Mouse (Mus musculus) 3T3-L1 (cell line): Measurements from ENCODE around the gene Myt1l.

Experiments
- DNase-seq: peaks from one replicate; pipeline ENCODE4 v3.0.0-alpha.2; 2015; ENCODE audit warnings: low read depth, low spot score

The Myt1l gene

DNA sequence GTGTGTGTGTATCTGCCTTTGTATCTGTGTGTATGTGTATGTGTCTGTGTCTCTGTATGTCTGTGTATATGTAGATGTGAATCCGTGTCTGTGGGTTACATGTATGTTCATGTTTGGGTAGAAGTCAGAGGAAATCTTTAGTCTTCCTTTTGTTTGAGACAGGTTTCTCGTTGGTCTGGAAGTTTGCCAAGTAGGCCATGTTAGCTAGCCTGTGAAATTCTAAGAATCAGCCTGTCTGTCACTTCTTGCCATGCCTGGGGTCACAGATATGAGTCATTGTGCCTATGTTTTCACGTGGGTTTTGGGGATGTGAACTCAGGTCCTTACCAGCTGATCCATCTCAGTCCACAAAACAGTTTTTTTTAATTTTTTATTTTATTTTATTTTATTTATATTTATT lies 128.9 kb downstream of the Myt1l start:
- DNase-seq: peak; percentile 2

DNA sequence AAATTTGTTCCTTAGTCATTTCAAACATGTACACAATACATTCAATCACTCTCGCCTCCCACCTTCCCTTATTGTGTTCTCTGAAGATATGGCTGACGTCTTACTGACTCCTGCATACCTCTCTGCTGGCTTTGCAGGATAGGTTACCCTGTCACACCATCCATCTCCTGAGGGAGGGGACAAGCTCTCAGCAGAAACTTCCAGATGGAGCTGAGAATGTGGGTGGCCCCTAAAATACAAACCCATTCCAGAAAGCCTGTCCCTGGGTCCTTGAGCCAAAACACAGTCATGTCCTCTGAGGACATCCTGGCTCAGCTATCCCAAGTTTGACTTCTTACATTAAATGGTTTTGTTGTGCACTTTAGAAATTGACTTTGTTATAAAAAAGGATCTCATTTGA lies 129.7 kb downstream of the Myt1l start:
- no peak for DNase-seq

DNA sequence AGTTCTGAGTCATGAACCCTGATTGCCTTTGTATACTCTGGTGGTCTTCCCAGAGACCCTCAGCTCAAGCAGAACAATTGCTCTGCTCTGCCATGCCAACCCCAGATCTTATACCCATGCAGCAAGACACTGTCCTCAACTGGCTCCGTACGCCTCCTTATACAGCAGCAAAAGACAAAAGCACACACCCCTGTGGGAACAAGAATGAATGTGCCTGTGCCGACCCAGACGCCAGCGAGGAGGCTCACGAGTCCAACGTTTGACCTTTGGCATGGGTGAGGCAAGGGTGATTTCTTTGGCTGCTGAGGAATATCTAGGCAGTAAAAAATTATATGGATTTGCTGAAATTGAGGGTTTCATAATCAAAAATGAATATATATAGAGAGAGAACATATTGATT lies 143.8 kb downstream of the Myt1l start:
- no peak for DNase-seq

DNA sequence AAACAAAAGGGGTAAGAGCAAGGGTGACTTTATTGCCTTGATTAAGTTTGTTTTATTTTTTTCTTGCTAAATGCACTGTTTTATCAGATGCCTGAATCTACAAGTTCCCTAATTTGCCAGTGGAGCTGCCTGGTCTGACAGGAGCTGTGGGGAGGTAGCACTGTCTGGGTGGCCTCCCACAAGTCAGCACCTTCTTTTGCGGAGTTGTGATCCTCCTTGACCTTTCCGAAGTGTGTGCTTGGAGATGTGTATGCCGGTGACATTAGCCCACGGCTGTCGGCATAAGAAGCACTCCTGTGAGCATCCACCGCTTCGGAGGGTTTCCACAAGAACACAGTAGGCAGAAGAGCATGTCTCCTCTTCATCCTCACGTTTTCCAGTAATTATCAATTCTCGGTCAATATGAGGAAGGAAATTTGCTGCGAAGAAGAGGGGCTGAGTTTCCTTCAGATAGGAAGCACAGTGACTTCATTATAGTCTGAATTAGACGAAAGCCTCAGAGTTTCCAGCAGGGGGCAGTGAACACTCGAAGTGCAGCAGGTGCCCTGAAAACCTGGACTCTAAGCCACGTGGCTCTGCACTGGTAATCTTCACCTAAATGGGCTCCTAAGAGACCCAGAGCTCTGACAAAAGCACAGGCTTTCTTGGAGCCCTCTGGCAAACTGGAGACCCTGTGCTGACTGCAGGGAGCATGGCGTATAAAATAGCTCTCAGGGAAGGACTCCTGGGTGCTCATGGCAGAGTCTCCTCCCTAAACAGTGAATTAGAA lies 147.6 kb downstream of the Myt1l start:
- DNase-seq: peak; percentile 51

DNA sequence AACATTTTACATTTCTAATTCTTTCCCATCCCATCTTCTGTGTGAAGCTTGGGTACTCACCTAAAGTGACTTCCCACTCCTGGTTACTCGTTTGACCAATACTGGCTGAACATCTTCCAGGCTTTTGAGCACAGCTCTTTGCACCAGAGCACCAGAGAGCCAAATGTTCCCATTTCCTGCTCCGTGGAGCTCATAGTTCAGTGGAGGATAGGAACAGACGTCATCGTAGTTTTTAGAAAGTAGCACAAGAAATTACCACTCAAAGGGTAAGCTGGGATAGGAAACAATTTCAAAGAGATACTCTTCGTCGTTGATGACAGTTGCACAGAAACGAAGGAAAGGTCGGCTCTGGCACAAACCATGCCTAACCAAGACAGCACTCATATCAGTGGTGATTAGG lies 154.2 kb downstream of the Myt1l start:
- no peak for DNase-seq

DNA sequence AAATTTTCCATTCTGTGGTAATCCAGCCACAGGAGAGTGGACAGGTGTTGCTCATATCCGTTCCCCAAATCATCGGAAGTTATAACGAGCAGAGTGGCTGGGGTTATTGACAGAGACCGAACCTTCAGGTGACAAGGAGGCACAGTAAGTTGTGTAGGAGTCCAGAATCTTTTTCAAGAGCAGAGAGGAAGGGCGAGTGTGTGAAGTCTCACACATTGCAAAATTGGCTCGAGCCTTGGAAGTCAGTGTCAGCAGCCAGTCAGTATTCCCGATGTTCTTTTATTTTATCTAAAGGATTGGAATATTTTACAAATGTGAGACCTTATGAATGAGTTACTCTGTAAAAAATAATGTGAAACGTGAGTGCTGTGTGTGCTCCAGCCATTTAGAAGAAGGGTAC lies 154.8 kb downstream of the Myt1l start:
- no peak for DNase-seq

DNA sequence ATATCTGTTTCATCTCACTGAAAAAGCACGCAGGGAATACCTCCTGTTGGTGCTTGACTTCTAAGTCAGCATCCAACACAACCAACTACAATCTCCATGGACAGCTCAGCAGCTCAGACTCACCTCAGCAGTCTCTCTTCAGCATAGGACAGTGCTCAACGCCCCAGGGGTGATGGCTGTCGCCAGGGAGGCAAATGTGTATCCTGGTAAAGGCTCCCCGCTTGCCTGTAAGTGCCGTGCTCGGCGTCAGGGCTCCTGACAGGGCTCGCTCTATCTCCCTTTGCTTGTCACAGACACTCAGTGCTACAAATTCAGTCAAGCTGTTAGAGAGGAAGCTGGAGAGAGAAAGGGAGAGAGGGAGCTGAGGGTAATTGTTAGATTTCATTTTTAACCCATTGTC lies 158.1 kb downstream of the Myt1l start:
- no peak for DNase-seq

DNA sequence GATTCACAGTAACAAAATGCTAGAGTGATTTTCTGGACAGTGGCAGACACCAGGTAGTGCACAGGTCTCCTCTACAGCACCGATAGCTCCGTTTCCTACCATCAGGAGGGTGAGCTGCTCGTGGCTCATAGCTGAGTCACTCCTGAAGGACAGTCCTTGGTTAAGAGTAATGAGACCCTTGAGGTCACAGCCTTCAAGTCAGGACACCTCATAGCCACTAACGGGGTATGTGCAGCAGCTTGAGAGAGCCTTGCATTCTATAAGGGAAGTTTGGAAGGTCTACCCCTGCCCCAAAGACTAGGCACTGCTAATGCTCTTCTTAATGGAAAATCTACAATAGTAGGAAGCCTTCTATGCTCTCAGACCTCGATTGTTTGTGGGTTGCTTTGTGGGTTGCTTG lies 163.4 kb downstream of the Myt1l start:
- DNase-seq: no peak

DNA sequence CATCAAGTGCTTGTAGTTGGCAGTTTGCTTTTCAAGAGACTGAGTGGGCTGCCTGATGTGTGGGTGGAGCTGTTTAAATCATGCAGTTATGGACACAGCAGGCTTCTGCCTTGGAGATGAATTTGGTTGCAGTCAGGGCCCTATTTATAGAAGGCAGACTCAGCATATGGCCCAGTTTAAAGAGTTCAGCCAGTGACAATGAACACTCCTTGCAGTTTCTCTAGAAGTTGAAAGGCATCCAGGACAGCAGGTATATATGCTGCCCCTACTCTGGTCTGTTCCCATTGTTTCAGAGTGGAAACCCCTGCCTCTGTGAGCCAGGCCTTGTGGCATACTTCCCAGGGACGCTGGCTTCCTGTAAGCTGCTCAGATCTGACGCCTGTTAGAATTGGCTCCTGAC lies 167.0 kb downstream of the Myt1l start:
- no peak for DNase-seq

DNA sequence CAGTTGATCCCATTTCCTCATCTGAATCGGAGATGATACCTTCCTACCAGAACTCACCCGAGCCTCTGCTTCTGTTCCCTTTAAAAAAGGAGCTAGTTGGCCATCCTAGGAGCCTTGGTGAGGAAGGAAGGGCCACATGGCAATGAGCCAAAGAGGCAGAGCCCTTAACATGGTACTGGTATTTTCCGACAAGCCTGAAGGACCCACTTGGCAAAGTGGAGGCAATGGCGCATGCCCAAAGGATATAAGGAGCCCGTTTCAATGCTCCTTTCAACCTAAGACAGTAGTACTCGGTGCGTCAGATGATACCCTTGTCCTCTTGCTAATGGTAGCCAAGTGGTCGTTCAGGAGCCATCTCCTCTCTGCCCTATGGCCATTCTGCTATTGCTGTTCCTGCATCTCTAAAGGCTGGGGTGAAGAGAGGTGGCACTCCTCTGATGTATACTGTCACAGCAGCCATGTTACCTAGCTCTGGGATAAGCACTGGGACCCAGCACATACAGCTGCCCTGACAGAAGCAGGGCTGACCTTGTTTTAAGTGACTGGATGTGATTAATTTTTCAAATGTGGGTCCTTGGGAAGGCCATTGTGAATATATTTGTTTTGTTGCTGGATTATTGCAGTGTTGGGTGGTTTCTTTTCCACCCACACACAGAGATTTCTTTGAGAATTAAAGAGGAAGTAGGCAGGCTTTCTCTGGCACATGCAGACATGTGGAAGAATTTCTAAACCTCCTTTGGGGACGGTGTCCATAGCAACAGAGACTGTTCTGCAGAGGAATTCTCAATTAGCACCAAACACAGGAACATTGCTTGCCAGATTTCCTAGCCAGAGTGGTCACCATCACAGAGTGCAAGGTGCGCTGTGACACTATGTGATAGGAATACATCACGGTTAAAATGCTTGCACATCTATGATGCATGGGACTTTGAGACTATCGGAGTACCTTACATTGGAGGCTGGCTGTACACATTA lies 169.6 kb downstream of the Myt1l start:
- DNase-seq: no peak

DNA sequence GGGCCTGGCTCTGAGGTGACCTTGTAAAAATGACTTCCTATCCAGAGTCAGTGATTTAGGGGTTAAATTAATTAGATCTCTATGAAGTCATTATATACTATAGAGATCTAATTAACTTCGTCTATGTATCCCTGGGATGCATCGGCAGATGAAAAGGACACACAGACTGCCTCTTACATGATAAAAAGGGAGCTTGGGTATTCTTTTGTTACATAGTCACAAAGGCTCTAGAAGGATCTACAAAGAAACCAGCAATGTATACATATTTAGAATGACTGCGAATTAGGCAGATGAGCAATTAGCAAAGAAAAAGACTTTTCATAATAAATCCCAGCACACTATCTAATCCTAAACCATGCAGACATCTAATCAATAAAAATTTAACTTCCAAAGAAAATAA lies 170.4 kb downstream of the Myt1l start:
- DNase-seq: no peak

DNA sequence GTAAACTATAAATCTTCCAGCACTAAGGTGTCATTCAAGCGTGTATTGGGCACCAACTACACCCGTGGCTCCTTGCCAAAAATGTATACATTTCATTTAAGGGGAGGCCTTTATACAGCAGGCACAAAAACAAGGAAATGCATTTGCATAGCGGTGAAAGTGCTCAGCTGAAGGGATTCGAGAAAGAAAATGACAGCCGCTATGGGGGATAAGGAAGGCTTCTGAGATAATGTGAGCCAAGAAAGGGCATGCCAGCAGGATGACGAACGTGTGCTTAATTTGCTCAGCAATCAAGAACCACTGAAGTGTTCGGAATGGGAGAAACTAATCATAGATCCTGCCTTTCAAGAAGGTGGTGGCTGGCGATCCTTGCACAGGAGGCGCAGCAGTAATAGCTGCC lies 170.8 kb downstream of the Myt1l start:
- DNase-seq: no peak

DNA sequence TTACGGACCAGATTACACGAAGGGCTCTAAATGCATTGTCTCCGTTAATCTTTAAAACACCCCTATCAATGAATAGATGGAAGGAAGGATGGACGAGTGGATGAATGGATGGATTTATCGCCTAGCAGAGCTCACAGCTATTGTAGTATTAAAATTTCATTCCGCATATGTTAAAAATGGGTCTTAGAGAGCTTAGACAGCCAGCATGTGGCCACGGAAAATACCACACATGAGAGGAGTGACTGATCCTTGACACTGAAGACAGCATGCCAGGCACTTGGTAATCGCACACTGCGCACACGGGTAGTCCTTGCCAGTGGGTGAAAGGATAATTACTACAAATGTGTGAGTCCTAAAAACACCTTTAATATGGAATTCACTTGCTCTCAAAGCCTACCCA lies 171.2 kb downstream of the Myt1l start:
- no peak for DNase-seq

DNA sequence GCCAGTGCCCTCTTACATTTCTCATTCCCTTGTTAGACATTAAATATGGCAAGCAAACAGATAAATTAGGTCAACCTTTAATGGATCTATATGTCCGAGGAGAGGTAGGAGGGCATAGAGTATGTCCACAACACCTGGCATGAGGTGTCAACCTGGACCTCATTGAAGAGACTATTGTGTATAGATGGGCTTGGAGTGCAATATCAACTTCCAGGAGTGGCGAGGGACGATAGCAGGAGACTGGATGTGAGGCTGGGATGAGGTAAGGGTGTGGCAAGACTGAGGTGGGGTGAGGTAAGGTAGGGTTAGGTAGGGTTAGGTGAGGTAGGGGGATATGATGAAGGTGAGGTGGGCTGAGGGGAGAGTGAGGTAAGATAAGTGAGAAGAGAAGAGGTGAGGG lies 171.8 kb downstream of the Myt1l start:
- no peak for DNase-seq

DNA sequence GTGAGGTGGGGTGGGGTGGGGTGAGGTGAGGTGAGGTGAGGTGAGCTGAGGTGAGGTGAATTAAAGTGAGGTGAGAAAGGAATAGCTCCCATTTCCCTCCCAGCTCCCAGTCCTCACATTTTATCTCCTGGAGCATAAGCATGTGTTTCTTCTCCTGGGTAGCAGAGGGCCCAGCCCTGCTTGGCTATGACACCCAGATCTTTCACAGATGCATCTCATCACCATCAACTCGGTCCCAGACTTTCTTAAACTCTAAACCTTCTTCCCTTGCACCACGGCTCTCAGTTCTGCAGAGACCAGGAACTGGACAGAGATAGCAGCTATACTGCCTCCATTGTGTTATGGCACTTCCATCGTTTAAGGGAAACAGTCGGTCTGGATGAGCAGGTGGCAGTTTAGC lies 172.9 kb downstream of the Myt1l start:
- DNase-seq: no peak

DNA sequence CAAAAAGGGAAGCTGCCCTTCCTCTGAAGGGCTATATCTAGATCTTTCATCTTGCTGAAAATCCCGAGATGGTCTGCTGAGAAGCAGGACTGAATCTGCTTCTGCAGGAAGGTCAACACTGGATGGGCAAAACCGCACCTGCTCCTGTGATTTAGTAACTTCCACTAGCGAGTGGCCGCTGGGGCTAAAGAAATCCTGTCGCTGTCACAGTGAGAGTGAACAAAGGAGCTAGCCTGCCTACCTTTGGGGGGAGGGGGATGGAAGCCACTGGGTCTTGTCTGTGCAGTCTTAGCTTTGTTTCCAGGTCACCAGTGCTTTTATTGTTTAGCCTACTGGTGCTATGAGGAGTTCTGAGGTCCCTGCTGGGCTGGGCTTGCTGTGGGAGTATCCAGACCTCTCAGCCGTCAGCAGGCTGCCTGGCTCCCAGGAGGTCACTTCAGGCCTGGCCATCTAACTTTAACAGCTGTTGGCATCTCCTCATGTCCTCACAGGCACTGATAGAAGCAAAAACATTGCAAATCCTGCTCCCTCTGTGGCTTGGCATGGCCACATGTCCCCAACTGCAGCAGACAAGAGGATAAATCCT lies 173.6 kb downstream of the Myt1l start:
- no peak for DNase-seq

DNA sequence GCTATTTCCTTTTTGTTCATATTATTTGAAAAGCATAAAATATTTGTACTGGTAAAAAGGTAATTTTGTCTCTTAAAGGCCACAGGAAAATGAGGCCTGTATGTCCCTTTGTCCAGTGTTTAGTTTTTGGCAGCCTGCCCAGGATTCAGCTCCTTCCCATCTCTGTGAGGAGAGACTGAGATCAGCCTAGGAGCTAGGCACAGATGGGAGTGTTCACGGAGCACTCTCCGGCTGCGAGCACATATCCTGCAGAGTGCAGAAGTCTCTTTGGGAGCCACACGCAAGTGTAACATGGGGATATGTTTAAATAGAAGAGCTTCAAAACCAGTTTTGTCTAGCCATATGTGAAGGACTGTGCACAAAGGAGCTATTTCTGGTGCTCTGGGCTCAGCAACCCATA lies 174.4 kb downstream of the Myt1l start:
- DNase-seq: no peak

DNA sequence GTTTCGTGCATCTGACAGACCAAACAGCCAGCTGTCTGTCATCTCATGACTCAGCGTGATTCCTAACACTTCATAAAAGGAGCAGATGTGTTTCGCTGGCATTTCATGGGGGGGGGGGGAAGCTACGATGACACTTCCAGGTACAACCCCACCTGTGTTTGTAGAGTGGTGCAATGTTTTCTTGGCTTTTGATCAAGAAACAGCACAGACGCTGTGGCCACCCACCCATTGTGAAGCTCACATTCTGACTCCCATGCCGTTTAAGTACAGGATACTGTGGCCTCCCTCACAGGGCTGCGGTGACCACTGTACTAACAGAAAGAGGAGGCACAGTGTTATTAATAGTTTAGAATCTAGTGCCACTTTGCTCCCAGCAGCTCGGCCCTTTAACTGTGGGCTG lies 175.4 kb downstream of the Myt1l start:
- DNase-seq: no peak

DNA sequence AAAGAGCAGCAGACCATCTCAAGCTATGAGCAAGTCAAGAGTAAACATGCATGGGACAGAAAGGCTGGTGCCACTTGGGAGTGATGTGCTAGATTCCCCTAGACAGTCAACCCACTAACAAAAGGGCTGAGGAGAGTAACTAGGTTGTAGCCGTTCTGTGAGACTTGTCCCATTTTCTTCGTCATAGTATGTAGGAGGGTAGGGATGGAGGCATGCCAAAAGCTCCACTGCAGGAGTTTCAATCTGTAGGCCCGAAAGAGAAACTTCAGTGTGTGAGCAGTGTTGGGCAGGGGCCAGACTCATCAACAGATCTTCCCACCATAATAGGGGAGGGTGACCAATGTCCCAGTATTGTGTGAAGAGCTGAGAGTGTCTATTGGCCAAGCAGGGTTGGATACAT lies 178.9 kb downstream of the Myt1l start:
- no peak for DNase-seq

DNA sequence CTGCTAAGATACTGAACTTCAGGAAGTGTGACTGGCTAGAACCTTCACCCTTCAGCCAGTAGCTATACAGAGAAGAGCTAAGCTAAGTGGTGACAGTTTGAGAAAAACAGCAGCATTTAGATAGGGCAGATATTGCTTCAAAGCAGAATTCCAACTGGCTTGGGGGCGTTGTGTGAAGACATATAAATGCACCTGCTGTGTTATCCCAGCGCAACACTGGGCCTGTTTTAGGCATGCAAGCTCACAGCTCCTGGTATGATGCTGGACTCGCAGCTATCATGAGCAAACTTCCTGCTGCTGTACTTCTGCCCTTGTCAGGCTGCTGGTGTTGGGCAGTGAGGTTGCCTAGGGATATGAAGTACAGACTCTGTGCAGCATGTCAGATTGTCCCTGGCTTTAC lies 180.0 kb downstream of the Myt1l start:
- DNase-seq: no peak

DNA sequence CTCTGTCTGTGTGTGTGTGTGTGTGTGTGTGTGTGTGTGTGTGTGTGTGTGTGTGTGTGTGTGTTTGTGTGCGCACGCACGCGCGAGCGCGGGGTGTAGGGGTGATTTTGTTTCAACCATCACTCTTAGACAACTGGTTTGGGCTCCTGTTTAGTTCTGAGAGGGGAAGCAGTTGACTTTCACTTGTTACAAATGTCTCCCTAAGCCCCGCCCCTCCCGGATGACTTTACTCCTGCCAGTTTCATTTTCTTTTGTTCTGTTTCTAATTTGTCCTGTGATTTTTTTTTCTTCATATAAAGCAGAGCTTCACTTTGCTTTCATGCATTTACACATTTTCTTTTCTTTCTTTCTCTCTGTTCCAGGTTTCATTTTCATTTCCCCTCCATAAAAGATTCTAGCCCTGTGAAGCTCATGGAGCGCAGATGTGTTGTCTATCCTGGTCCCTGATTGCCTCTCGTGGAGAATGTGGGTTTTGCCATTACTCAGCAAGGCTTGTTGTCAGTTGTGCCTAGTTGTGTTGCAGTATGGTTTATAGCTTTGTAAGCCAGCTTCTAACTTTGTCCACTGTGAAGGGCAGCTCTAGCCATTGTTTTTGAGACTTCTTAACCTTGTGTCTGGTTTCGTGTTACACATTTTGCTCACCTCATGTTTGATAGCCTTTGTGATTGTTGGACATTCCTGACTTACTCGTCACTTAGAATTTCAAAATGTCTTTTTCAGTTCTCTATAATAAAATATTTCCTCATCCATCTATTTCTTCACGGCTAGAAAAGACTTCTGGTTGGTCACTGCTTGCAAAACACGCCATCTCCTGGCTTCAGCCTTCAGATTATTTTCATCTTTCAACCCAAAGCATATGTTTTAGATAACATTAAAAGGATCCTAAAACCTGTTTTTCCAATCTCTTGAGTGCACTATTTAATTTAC lies 184.9 kb downstream of the Myt1l start:
- no peak for DNase-seq
